Mouse (Mus musculus): ENCODE data around the gene Tbc1d8.

Gene Tbc1d8

DNA sequence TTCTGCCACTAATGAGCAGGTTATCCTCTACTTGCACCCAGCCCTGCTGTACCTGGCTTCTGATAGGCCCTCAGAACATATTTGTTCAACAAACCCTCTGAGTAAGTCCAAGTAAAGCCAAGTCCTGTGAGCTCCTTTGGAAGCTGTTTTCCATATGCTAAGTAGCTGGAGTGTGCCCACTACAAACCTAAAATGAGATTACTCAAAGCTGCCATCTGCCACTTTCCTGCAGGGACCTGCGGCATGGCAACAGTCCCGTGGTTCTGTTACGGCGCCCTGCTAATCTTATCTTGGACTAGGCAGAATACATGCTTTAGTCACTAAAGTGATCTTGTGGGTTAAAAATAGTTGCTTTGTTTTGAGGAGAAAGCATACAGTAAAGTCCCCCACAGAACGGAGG, 32.4 kb downstream of the Tbc1d8 start:
- DNase-seq (ENCODE audit: low spot score in 2 of 2) = no peak

DNA sequence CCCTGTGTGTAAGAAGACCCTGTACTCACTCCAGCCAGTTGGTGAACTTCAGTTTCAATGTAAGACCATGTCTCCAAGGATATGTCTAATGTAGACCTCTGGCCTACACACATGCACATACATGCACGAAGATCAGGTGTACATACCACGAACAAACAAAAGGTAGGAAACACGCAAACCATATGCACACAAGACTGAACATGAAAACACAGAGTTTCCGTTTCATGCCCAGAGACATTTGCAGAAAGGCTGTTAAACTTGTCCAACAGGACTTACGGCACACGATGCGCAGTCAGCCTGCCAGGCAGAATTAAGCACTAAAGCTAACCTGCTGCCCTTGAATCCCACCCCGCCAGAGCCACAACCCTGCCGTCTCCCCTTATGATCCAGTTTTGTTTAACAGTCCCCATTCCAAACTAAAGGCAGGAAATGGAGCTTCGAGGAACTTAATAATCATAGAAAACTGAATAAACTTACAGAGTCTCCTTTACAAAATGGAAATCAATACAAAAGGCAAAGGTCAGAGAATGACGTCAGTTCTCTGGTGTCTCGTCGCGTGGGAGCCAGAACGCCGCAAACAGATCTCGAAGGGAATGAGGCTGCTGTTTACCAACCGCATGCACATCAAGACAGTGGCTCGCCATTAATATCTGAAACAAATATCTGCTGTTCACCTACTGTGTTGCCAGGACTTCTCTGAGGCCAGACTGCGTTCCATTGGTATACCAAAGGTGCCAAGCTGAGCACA, 33.1 kb downstream of the Tbc1d8 start:
- peak in 1 of 2 experiments; percentile 50 for DNase-seq (ENCODE audit: low spot score in 2 of 2)

DNA sequence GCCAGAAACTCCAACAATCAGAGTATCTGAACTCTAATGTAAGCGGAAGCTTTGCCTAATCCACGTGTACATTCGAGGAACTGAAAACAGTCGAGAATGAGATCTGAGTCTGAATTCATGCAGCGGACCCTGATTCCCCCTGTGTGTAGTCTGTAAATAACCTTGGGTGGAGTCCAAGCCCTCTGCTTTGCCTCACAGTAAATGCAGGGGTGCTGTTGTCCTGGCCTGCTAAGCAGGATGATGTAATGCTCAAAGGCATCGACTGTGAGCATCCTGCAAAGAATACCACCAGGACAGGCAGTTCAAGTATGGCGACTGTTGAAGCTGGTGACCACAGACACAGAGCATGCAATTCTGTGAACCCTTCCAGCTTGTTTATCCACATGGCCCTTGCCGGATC, 34.8 kb downstream of the Tbc1d8 start:
- DNase-seq (ENCODE audit: low spot score in 2 of 2) = no peak

DNA sequence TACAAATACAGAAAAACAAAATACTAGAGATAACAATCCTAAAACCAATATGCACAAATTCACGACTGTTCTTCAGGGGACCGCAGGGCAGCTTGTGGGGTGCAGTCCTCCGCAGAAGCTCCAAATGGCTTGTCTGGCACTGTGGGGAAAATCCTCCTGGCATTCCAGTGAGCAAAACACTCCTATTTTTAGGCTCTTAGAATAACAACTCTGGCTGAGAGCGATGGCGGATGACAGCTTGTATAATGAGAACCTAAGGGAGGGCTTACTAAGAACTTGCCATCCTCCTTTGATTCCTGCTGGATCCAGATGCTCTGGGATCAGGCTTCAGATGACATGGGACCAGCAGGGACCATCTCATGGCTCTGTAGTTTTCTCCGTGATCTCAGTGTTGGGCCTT, 36.9 kb downstream of the Tbc1d8 start:
- DNase-seq (ENCODE audit: low spot score in 2 of 2) = no peak

DNA sequence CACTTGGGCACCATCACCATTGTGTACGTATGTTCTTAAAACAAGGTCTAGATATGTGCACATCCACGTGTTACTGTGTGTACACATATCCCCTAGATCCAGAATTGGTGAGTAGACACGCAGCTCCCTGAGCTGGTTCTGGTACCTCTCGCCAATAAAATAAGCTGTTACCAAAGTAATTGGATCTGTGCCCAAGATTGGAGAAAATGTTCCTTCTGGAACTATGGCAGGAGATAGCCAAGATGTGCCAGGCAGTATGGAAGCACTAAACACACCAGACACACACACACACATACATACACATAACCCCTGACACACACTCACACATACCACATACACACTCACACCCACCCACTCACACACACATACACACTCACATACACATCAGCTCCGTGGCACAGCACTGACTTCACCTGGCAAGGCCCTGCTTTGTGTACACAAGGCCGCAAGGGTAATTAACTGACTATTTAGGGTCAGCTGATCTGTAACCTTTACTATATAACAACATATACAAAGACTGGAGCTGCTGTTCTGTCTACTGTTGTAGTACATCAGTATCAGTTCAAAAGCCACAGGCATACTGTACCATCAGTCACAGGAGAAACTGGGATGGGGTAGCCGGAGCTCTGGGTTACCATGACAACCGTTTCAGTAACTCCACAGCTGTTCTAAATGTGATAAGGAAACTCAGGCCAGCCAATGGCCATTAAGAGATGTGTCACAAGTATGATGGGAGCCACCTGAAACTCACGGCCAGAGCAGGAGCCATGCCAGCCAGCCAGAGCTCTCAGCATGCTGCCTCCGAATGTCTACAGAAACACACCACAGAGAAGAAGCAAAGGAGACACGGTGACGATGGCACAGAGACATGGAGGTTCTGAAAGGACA, 38.6 kb downstream of the Tbc1d8 start:
- no peak for DNase-seq (ENCODE audit: low spot score in 2 of 2)

DNA sequence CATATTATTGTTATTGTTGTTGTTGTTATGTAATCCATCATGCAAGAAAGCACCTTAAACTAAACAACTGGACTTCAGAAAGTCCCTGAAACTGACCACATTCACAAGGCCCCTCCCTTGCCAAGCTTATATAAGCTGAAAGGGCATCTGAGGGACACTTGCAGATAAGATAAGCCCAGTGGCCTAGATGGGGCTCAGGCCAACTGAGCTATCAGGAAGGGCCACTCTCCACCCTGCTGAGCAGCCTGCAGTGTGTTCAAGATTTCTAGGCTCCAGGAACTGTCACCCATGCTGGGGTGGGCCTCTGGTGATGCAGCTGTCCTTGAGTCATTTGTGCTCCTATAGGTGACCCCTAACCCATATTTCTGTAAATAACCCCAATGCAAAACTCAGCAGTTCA, 39.9 kb downstream of the Tbc1d8 start:
- DNase-seq (ENCODE audit: low spot score in 2 of 2) = no peak

DNA sequence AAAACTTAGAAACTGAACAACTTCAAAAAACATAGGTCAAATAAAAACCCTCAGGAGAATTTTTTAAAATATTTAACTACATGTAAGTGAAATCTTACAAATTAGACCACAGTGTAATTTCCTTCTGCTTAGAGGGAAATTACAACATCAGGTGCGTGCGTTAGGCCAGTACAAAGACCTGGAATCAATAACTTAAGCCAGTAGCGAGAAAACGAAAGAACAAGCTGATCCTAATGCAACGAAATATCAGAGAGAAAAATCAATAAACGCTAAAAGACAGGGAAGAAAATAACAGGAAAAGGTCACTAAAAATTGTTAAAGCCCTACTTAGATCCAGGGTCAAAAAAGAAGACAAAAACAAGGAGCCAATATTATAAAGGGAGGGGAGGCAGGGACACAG, 44.3 kb downstream of the Tbc1d8 start:
- no peak for DNase-seq (ENCODE audit: low spot score in 2 of 2)

DNA sequence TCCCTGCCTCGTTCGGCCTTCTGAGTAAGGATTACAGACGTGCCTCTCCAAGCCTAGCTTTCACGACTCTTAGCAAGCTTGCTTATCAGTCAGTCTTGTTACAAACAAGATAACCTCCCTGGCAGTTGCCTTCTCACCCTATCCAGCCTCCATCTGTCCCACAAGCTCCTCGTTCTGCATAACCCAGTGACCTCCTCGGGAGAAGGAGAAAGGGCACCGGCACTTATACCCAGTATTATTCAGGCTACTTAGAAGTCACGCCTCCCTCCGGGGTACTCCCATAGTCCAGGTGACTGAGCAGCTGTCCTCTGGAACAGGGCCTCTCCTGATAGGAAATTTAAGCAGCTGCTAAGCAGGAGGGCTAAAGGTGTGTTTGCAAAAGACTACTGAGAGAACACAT, 48.5 kb downstream of the Tbc1d8 start:
- no peak for DNase-seq (ENCODE audit: low spot score in 2 of 2)

DNA sequence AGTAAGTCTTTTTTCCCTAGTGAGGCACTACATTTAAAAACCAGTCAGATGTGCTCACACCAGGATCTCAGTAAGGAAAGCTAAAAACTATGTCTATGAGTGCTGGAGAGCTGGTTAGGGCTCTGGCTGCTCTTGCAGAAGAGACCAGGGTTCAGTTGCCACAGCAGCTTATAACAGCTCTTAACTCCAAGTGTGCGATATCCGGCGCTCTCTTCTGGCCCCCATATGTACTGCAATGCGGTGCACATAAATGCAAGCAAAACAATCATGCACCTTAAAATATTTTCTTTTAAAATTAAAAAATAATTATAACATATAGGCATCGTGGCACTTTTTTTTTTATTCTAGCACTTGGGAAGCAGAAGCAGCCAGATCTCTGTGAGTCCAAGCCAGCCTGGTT, 49.5 kb downstream of the Tbc1d8 start:
- no peak for DNase-seq (ENCODE audit: low spot score in 2 of 2)

DNA sequence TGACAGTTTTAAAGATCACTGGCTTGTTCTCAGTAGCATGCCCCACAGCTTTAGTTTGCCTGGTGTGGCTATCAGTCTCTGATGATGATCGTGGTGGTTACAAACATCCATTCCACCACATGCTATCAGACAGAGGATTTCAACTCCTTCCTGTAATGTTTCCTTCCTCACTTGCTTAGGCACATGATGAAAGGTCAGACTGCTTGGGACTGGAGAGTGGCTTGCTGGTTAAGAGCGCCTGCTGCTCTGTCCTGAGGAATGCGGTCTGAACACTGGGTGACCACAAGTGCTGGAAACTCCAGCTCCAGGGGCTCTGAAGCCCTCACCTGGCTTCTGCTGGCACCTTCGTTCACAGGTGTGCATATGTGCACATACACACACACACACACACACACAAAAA, 50.3 kb downstream of the Tbc1d8 start:
- DNase-seq (ENCODE audit: low spot score in 2 of 2) = no peak

DNA sequence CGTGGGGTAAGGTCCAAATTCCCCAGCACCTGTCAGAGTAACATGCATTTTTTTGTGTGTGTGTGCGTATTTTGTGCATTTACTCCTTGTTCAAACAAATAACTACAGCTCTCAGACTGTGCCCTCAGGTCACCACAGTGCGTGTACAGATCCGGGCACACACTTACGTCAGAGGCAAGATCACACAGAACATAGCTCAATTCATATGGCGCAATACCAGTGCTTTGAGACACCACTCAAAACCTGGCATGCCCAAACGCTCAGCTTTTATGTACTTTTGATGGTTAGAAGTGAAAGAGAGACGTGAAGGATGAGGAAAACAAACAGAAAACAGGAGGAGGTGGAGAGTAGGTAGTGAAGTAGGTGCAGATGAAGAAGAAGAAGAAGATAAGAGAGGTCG, 53.1 kb downstream of the Tbc1d8 start:
- DNase-seq (ENCODE audit: low spot score in 2 of 2) = no peak

DNA sequence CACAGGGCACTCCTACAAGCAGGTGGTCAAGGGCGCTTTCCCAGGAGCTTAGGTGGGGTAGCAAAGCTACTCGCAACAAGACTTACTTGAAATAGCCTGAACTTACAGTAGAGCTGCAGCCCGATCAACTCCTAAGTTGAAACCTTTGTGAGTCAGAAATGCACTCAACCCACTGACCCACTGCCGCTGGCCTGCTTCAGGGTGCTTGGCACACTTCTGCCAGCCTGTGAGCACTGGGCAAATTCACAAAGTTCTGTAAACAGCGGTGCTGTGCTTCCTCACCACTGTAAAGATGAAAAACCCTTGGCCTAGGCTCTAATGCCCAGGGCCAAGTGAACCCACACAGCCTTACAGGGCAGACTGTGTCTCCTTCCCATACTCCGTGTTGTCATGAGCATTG, 57.6 kb downstream of the Tbc1d8 start:
- no peak for DNase-seq (ENCODE audit: low spot score in 2 of 2)

DNA sequence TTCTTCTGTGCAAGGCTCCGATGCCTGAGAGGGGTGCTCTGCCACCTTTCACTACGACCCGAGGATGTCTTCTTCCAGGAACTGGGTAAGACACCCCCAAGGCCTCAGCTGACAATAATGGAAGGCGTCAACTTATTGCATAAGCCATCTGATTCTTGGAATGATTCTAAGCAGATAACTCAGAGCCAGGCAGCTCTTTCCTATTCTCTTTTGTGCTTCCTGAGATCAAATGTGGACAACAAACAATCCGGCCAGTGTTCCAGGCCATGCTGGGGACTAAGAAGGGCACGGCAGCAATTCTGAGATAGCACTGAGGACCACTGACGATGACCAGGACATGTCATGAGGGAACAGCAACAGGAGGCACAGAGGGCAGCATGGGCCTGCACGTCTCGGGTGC, 59.7 kb downstream of the Tbc1d8 start:
- DNase-seq (ENCODE audit: low spot score in 2 of 2) = no peak

DNA sequence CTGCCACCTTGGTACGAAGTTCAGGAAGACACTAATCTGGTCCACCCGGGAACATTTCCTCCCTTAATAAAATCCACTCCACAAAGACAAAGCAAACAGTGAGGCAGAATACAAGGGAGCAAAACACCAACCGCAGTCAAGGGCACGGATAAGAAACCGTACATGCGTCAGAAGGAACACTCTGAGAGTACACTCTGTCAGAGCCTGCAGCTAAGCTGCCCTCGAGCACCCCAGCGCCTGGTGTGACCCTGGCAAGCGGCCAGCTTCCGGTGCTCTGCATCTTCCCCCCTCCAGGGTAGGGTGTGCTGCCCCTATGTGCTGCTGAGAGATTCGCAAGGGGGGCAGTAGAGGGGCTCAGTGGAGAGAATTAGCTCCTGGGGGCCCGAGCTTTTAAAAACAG, 60.7 kb downstream of the Tbc1d8 start:
- DNase-seq (ENCODE audit: low spot score in 2 of 2) = no peak

DNA sequence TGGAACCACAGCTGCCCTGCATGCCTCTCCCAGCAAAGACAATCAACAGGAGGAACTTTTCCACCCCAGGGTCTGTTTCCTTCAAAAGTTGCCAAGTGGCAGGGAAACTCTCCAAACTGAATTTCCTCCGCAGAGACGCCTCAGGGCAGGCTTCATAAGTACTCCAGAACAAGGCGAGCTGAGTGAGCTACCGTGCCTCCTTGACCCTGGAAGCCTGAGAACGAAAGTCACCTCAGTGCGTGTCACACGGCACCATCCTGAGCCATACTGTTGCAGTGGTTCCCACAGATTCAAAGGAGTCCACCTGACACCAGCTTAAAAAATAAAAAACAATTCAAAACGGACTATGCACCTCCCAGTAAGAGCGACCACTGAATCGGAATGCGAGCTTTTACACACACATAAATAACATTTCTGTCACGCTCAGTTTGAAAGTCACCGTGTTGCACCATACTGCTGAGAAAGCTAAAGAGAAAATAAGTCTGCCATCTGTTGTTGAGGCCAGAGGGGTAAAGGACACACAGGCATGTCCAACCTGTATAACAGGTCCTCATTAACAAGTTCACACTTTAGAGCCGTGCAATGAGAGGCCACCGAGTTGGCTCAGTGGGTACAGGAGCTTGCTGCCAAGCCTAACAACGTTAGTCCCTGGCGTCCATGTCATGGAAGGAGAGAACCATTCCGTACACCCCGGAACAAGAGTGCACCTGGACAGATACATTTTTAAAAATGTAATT, 68.3 kb downstream of the Tbc1d8 start:
- no peak for DNase-seq (ENCODE audit: low spot score in 2 of 2)

DNA sequence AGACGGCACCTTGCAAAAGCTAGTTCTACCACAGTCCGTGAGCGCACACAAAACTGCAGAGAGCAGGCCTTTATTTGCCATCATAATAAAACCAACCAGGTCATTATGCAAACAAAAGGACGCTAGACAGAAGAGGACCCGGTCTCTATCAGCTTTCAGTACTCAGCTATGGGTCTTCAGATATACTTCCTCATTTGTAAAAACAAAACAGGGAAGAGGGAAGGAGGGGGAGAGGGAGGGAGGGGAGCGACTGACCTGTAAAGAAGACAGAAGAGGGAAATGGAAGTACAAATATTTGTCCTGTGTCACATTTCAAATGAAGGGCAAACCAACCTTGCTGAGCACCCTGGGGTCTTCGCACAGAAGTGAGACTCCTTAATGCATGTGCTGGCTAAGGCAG, 69.9 kb downstream of the Tbc1d8 start:
- DNase-seq (ENCODE audit: low spot score in 2 of 2) = no peak

DNA sequence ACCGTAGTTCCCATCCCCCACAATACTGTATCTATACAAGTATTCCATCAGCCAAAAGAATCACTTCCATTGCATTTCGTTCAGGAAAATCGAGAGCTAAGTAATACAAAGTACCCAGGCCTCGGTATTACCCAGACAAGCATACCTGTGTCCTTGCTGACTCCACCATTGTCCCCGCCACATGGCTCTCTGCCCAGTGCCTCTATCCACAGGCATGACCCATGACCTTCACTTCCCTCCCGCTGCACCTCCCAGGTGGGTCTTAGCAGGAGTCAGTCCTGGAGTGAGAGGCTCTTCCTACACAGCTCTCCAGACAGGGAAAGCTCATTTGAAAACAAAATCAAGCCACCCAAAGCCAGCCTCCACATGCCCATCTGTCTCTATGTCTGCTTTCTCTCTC, 70.4 kb downstream of the Tbc1d8 start:
- no peak for DNase-seq (ENCODE audit: low spot score in 2 of 2)

DNA sequence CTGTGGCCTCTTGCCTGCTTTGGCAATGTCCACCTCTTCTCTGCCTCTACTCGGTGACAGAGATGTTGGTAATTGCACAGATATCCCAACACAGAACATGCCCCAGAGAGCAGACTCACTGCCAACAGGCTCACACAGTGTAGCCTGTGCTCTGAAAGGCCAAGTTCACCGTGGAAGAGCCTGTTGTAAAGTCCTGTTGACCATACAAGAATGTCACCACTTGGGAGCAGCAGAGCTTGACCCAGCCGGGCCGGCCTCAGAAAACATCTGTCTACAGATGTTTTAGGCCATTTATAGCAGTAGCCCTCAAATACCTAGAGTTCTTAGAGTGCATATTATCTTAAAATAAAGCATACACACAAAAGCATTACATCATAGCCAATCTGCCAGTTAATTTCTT, 71.4 kb downstream of the Tbc1d8 start:
- DNase-seq (ENCODE audit: low spot score in 2 of 2) = no peak

DNA sequence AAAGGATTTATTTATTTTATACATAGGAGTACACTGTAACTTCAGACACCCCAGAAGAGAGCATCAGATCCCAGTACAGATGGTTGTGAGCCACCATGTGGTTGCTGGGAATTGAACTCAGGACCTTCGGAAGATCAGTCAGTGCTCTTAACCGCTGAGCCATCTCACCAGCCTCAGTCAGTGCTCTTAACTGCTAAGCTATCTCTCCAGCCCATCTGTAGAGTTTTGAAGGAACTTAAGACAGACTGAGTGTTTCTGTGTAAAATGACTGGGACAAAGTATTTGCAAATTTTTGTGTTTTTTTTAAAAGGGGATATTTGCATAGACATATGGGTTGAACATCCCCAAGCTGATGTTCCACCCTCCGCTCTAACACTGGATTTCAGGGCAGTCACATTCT, 78.4 kb downstream of the Tbc1d8 start:
- DNase-seq (ENCODE audit: low spot score in 2 of 2) = no peak

DNA sequence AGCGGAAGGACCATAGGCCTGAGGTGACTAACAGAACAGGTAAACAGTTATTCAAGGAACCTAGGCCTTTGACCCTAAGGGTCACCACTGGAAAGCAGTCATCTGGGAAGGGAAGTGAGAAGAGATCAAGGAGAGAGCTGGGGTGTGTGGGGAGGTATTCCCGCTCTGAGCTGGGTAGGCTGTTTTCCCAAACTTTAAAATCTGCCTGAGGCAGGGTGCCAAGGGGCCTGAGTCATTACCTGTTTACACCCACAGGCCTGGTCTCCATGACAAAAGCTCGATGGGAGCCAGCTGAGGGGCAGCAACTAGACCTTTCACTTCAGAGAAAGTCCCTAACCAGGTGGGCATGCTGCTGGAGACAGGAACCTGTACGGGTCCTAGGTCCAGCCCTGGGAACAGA, 79.3 kb downstream of the Tbc1d8 start:
- peak; percentile 51 to 62 for DNase-seq (ENCODE audit: low spot score in 2 of 2)

DNA sequence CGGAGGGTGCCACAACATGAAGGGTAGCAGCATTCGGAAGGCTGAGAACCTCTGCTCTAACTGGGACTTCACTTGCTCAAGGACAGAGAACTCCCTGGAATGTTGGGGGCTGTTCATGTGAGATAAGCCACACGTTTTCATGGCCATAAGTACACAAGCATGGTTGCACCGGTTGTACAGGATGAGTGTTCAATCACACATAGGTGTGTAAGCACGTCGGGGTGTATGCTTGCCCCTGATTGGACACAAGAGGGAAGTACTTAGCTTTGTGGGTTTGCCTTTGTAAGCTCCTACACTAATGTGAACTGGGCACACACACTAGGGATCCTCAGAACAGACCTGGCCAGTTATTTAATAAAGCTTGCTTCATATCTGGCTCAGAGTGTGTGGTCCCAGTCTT, 80.3 kb downstream of the Tbc1d8 start:
- DNase-seq (ENCODE audit: low spot score in 2 of 2) = no peak

DNA sequence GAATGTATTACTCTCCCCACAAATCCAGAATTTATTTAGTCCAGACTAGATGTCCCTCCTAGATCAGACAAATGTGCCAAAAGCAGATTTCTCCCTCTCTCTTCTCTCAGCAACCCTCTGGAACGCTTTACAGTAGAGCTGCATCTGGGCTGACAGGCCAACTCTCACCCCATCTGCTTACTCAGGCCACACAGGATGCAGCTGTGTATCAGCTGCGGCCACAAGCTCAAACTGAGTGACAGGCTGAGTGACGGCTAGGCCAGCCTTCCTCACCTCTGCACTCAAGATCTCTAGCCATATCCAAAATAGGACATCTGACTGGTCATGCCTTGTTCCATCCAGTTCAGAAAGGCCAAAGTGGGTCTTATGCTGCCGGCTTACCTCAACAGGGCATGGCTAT, 82.2 kb downstream of the Tbc1d8 start:
- DNase-seq (ENCODE audit: low spot score in 2 of 2) = no peak

DNA sequence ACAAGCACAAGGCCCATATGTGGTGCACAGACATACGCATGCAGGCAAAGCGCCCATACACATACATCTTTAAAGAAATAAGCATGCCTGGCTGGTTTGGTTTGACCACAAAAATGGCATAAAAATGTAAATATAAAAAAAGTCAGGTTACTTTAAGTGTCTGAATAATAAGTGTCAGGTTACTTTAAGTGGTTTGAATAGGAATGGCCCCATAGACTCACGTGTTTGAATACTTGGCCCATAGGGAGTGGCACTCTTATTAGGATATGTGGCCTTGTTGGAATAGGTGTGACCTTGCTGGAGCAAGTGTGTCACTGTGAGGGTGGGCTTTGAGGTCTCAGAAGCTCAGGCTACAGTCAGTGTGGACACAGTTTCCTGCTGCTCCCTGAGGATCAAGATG, 83.9 kb downstream of the Tbc1d8 start:
- no peak for DNase-seq (ENCODE audit: low spot score in 2 of 2)

Measured in urinary bladder, adult 18-20 months (tissue).